Mouse (Mus musculus): ENCODE data around the gene Castor2. TPM values are rescaled to one million over a fixed set of nuclear protein-coding genes. Genes with fewer than 3 reads are reported as not detected.

The Castor2 gene
- total RNA-seq (2021), result 10 to 100 TPM; 58.5 to 59.7 TPM
- long read RNA-seq, experiment 1, full-length matches to known transcripts, result 5 of 33 reads
- long read RNA-seq, experiment 1, partial matches to known transcripts, result 1 of 33 reads
- long read RNA-seq, experiment 1, other reads (novel, unspliced or antisense), result 27 of 33 reads
- long read RNA-seq, experiment 2, full-length matches to known transcripts, result 8 of 39 reads
- long read RNA-seq, experiment 2, partial matches to known transcripts, result 18 of 39 reads
- long read RNA-seq, experiment 2, other reads (novel, unspliced or antisense), result 13 of 39 reads

GRCm38 (mm10) chr5:134099496-134100211 is at the start of gene Castor2:
TSS of gene Castor2 (plus strand) at chr5:134099711.
- peak; percentile 96 to 98 for DNase-seq (ENCODE audit: low spot score in 2 of 2)

GRCm38 (mm10) chr5:134050711-134051110 is 48.8 kb upstream of the Castor2 start:
- DNase-seq (ENCODE audit: low spot score in 2 of 2), result no peak

- DNase-seq (ENCODE audit: low spot score in 2 of 2), result no peak
Observed at GRCm38 (mm10) chr5:134052614-134053013, 46.9 kb upstream of the Castor2 start.

- no peak for DNase-seq (ENCODE audit: low spot score in 2 of 2)
Observed at GRCm38 (mm10) chr5:134054496-134054895, 45.0 kb upstream of the Castor2 start.

GRCm38 (mm10) chr5:134058793-134059352 is 40.6 kb upstream of the Castor2 start:
- DNase-seq (ENCODE audit: low spot score in 2 of 2), result no peak

GRCm38 (mm10) chr5:134063362-134064064 is 36.0 kb upstream of the Castor2 start:
- DNase-seq (ENCODE audit: low spot score in 2 of 2), result peak; percentile 91 to 95

- no peak for DNase-seq (ENCODE audit: low spot score in 2 of 2)
Observed at GRCm38 (mm10) chr5:134066261-134066660, 33.2 kb upstream of the Castor2 start.

- DNase-seq (ENCODE audit: low spot score in 2 of 2), result peak in 1 of 2 experiments; percentile 48
Observed at GRCm38 (mm10) chr5:134067924-134068323, 31.6 kb upstream of the Castor2 start.

- DNase-seq (ENCODE audit: low spot score in 2 of 2), result peak; percentile 71 to 85
Observed at GRCm38 (mm10) chr5:134073512-134074041, 25.9 kb upstream of the Castor2 start.

GRCm38 (mm10) chr5:134074368-134074767 is 25.1 kb upstream of the Castor2 start:
- no peak for DNase-seq (ENCODE audit: low spot score in 2 of 2)

GRCm38 (mm10) chr5:134076175-134076574 is 23.3 kb upstream of the Castor2 start:
- DNase-seq (ENCODE audit: low spot score in 2 of 2), result no peak

GRCm38 (mm10) chr5:134080685-134081548 is 18.6 kb upstream of the Castor2 start:
- DNase-seq (ENCODE audit: low spot score in 2 of 2), result peak in 1 of 2 experiments; percentile 39

- DNase-seq (ENCODE audit: low spot score in 2 of 2), result no peak
Observed at GRCm38 (mm10) chr5:134085227-134085626, 14.3 kb upstream of the Castor2 start.

GRCm38 (mm10) chr5:134085887-134086639 is 13.4 kb upstream of the Castor2 start:
- no peak for DNase-seq (ENCODE audit: low spot score in 2 of 2)

- DNase-seq (ENCODE audit: low spot score in 2 of 2), result no peak
Observed at GRCm38 (mm10) chr5:134087211-134087610, 12.3 kb upstream of the Castor2 start.

- no peak for DNase-seq (ENCODE audit: low spot score in 2 of 2)
Observed at GRCm38 (mm10) chr5:134095766-134096165, 3.7 kb upstream of the Castor2 start.

GRCm38 (mm10) chr5:134098341-134098902 is 1.1 kb upstream of the Castor2 start:
- peak in 1 of 2 experiments; percentile 12 for DNase-seq (ENCODE audit: low spot score in 2 of 2)

- DNase-seq (ENCODE audit: low spot score in 2 of 2), result peak in 1 of 2 experiments; percentile 67
Observed at GRCm38 (mm10) chr5:134098976-134099375, 535 bp upstream of the Castor2 start.

- DNase-seq (ENCODE audit: low spot score in 2 of 2), result peak; percentile 27 to 46
Observed at GRCm38 (mm10) chr5:134100232-134100771, 791 bp downstream of the Castor2 start.

All from layer of hippocampus, postnatal 14 days (tissue).